Mouse (Mus musculus) cerebellum, postnatal 4 days (tissue): ENCODE measurements around the gene Amotl2.
A peak's percentile ranks its signal among the peaks of the same experiment; 100 is the strongest.

Source experiments
- DNase-seq, 2 experiments: peaks; one replicate each; pipeline ENCODE4 v3.0.0; 2022; ENCODE audit warnings: low spot score in 2 of 2, mixed read lengths in 1 of 2

Gene Amotl2

GRCm38 (mm10) chr9:102719085-102719484 is 2.6 kb downstream of the Amotl2 start:
- no peak for DNase-seq

GRCm38 (mm10) chr9:102719936-102720566 is 3.6 kb downstream of the Amotl2 start:
- no peak for DNase-seq

- no peak for DNase-seq
These were observed 4.2 kb downstream of the Amotl2 start for GRCm38 (mm10) chr9:102720567-102721167.

- DNase-seq: no peak
These were observed 5.0 kb downstream of the Amotl2 start for GRCm38 (mm10) chr9:102721406-102721978.

- no peak for DNase-seq
These were observed 5.6 kb downstream of the Amotl2 start for GRCm38 (mm10) chr9:102722071-102722561.

- DNase-seq: no peak
These were observed 6.3 kb downstream of the Amotl2 start for GRCm38 (mm10) chr9:102722750-102723149.

GRCm38 (mm10) chr9:102723241-102723709 is 6.8 kb downstream of the Amotl2 start:
- no peak for DNase-seq

- peak in 1 of 2 experiments; percentile 52 for DNase-seq
These were observed 7.6 kb downstream of the Amotl2 start for GRCm38 (mm10) chr9:102723990-102724461.

GRCm38 (mm10) chr9:102724942-102725341 is 8.5 kb downstream of the Amotl2 start:
- DNase-seq: no peak

GRCm38 (mm10) chr9:102725958-102726654 is 9.6 kb downstream of the Amotl2 start:
- peak in 1 of 2 experiments; percentile 44 for DNase-seq

- DNase-seq: no peak
These were observed 10.3 kb downstream of the Amotl2 start for GRCm38 (mm10) chr9:102726811-102727210.

- no peak for DNase-seq
These were observed 11.4 kb downstream of the Amotl2 start for GRCm38 (mm10) chr9:102727662-102728468.

- DNase-seq: no peak
These were observed 11.9 kb downstream of the Amotl2 start for GRCm38 (mm10) chr9:102728469-102728747.

- no peak for DNase-seq
These were observed 12.8 kb downstream of the Amotl2 start for GRCm38 (mm10) chr9:102729093-102729845.

GRCm38 (mm10) chr9:102729876-102730413 is 13.5 kb downstream of the Amotl2 start:
- no peak for DNase-seq

- no peak for DNase-seq
These were observed 14.6 kb downstream of the Amotl2 start for GRCm38 (mm10) chr9:102731044-102731471.

- DNase-seq: no peak
These were observed 15.2 kb downstream of the Amotl2 start for GRCm38 (mm10) chr9:102731574-102732175.

- no peak for DNase-seq
These were observed 15.9 kb downstream of the Amotl2 start for GRCm38 (mm10) chr9:102732326-102732865.

- DNase-seq: no peak
These were observed 17.0 kb downstream of the Amotl2 start for GRCm38 (mm10) chr9:102733459-102733858.
